Mouse (Mus musculus): Measurements from ENCODE around the gene Pgs1. TPM values are rescaled to one million over a fixed set of nuclear protein-coding genes. Genes with fewer than 3 reads are reported as not detected.

Gene Pgs1
- polyA plus RNA-seq, 1 experiment from 2014 or later, result 63.7 TPM

- WGBS, result 94% methylated on average over 6 of the region's 6 CpGs
- Histone ChIP-seq H3K9ac (no peak overlapping the region), H3K27me3 (no peaks in the 10 kb centered on the region), H3K4me1 (replicated peaks) (peaks cover 16% of the 10 kb centered on the region), H3K4me2 (no peak overlapping the region), H3K36me3 (peaks cover 31% of the 10 kb centered on the region), H3K27ac (replicated peaks) (no peak overlapping the region), H3K9me3 (no peaks in the 10 kb centered on the region), H3K4me3 (no peak overlapping the region)
- ATAC-seq (ENCODE audit: low FRiP score, low read depth), result no peak
These were observed 13.3 kb downstream of the Pgs1 start for GRCm38 (mm10) chr11:117999260-117999934.

GRCm38 (mm10) chr11:118000083-118000482 is 14.0 kb downstream of the Pgs1 start:
- H3K4me2 ChIP-seq, result no peak overlapping the region
- WGBS, result 68% methylated on average over 1 of the region's 1 CpGs
- no peaks in the 10 kb centered on the region for H3K27me3 ChIP-seq
- H3K4me3 ChIP-seq, result no peak overlapping the region
- no peak for ATAC-seq (ENCODE audit: low FRiP score, low read depth)
- H3K4me1 ChIP-seq (replicated peaks), result peaks cover 11% of the 10 kb centered on the region
- no peak overlapping the region for H3K9ac ChIP-seq
- no peak overlapping the region for H3K27ac ChIP-seq (replicated peaks)
- no peaks in the 10 kb centered on the region for H3K9me3 ChIP-seq
- peaks cover 35% of the 10 kb centered on the region for H3K36me3 ChIP-seq

- H3K4me3 ChIP-seq, result no peak overlapping the region
- no peak for ATAC-seq (ENCODE audit: low FRiP score, low read depth)
- no peak overlapping the region for H3K27ac ChIP-seq (replicated peaks)
- H3K4me2 ChIP-seq, result no peak overlapping the region
- WGBS, result 88% methylated on average over 7 of the region's 7 CpGs
- H3K9ac ChIP-seq, result no peak overlapping the region
- H3K4me1 ChIP-seq (replicated peaks), result peaks cover 6% of the 10 kb centered on the region
- H3K27me3 ChIP-seq, result no peaks in the 10 kb centered on the region
- H3K36me3 ChIP-seq, result peaks cover 41% of the 10 kb centered on the region
- no peaks in the 10 kb centered on the region for H3K9me3 ChIP-seq
These were observed 14.6 kb downstream of the Pgs1 start for GRCm38 (mm10) chr11:118000565-118001215.

- ATAC-seq (ENCODE audit: low FRiP score, low read depth), result no peak
- Histone ChIP-seq H3K36me3 (peaks cover 52% of the 10 kb centered on the region), H3K4me2 (no peak overlapping the region), H3K9ac (no peak overlapping the region), H3K4me1 (replicated peaks) (0 out of 2 replicates have a peak, but pooled peaks cover 5% of the 10 kb centered on the region), H3K27me3 (no peaks in the 10 kb centered on the region), H3K9me3 (no peaks in the 10 kb centered on the region), H3K27ac (replicated peaks) (no peak overlapping the region), H3K4me3 (no peak overlapping the region)
- WGBS, result 95% methylated on average over 14 of the region's 14 CpGs
These were observed 17.1 kb downstream of the Pgs1 start for GRCm38 (mm10) chr11:118003176-118003575.

- Histone ChIP-seq H3K4me3 (no peak overlapping the region), H3K36me3 (peaks cover 52% of the 10 kb centered on the region), H3K9me3 (no peaks in the 10 kb centered on the region), H3K4me2 (no peak overlapping the region), H3K4me1 (replicated peaks) (peaks cover 8% of the 10 kb centered on the region), H3K27ac (replicated peaks) (no peak overlapping the region), H3K9ac (no peak overlapping the region), H3K27me3 (no peaks in the 10 kb centered on the region)
- ATAC-seq (ENCODE audit: low FRiP score, low read depth), result no peak
- WGBS, result 83% methylated on average over 5 of the region's 5 CpGs
These were observed 17.6 kb downstream of the Pgs1 start for GRCm38 (mm10) chr11:118003718-118004117.

GRCm38 (mm10) chr11:118004217-118004616 is 18.1 kb downstream of the Pgs1 start:
- 92% methylated on average over 5 of the region's 5 CpGs for WGBS

GRCm38 (mm10) chr11:118007460-118008143 is 21.5 kb downstream of the Pgs1 start:
- ATAC-seq (ENCODE audit: low FRiP score, low read depth), result no peak
- Histone ChIP-seq H3K4me1 (replicated peaks) (peaks cover 21% of the 10 kb centered on the region), H3K9me3 (no peaks in the 10 kb centered on the region), H3K9ac (no peak overlapping the region), H3K4me2 (no peak overlapping the region), H3K4me3 (no peak overlapping the region), H3K36me3 (peaks cover 37% of the 10 kb centered on the region), H3K27ac (replicated peaks) (no peak overlapping the region), H3K27me3 (no peaks in the 10 kb centered on the region)
- 79% methylated on average over 8 of the region's 8 CpGs for WGBS

More at GRCm38 (mm10) chr11:118004217-118004616, 18.1 kb downstream of the Pgs1 start:
- Histone ChIP-seq H3K9ac (no peak overlapping the region), H3K27ac (replicated peaks) (no peak overlapping the region), H3K36me3 (peaks cover 52% of the 10 kb centered on the region), H3K4me1 (replicated peaks) (peaks cover 13% of the 10 kb centered on the region), H3K4me3 (no peak overlapping the region), H3K9me3 (no peaks in the 10 kb centered on the region), H3K27me3 (no peaks in the 10 kb centered on the region), H3K4me2 (no peak overlapping the region)
- ATAC-seq (ENCODE audit: low FRiP score, low read depth), result no peak

GRCm38 (mm10) chr11:118008144-118008805 is 22.2 kb downstream of the Pgs1 start:
- 69% methylated on average over 5 of the region's 5 CpGs for WGBS
- Histone ChIP-seq H3K27me3 (no peaks in the 10 kb centered on the region), H3K4me3 (no peak overlapping the region), H3K4me1 (replicated peaks) (peaks cover 21% of the 10 kb centered on the region), H3K9ac (no peak overlapping the region), H3K9me3 (no peaks in the 10 kb centered on the region), H3K27ac (replicated peaks) (no peak overlapping the region), H3K36me3 (peaks cover 32% of the 10 kb centered on the region), H3K4me2 (no peak overlapping the region)
- no peak for ATAC-seq (ENCODE audit: low FRiP score, low read depth)

- Histone ChIP-seq H3K4me1 (replicated peaks) (peaks cover 21% of the 10 kb centered on the region), H3K9me3 (no peaks in the 10 kb centered on the region), H3K4me3 (no peak overlapping the region), H3K36me3 (peaks cover 26% of the 10 kb centered on the region), H3K4me2 (no peak overlapping the region), H3K27ac (replicated peaks) (no peak overlapping the region), H3K9ac (no peak overlapping the region), H3K27me3 (no peaks in the 10 kb centered on the region)
- 83% methylated on average over 8 of the region's 8 CpGs for WGBS
- no peak for ATAC-seq (ENCODE audit: low FRiP score, low read depth)
These were observed 22.8 kb downstream of the Pgs1 start for GRCm38 (mm10) chr11:118008843-118009242.

- ATAC-seq (ENCODE audit: low FRiP score, low read depth), result no peak
- H3K4me1 ChIP-seq (replicated peaks), result peaks cover 21% of the 10 kb centered on the region
- H3K9ac ChIP-seq, result no peak overlapping the region
- H3K27ac ChIP-seq (replicated peaks), result no peak overlapping the region
- peaks cover 18% of the 10 kb centered on the region for H3K36me3 ChIP-seq
- no peak overlapping the region for H3K4me2 ChIP-seq
- no peaks in the 10 kb centered on the region for H3K27me3 ChIP-seq
- no peak overlapping the region for H3K4me3 ChIP-seq
- H3K9me3 ChIP-seq, result no peaks in the 10 kb centered on the region
- 50% methylated on average over 4 of the region's 4 CpGs for WGBS
These were observed 23.9 kb downstream of the Pgs1 start for GRCm38 (mm10) chr11:118009865-118010571.

GRCm38 (mm10) chr11:118012595-118012994 is 26.5 kb downstream of the Pgs1 start:
- H3K27ac ChIP-seq (replicated peaks), result no peak overlapping the region
- ATAC-seq (ENCODE audit: low FRiP score, low read depth), result no peak
- H3K4me2 ChIP-seq, result no peak overlapping the region
- no peak overlapping the region for H3K9ac ChIP-seq
- 89% methylated on average over 1 of the region's 1 CpGs for WGBS
- no peaks in the 10 kb centered on the region for H3K36me3 ChIP-seq
- peaks cover 20% of the 10 kb centered on the region for H3K4me1 ChIP-seq (replicated peaks)
- H3K4me3 ChIP-seq, result no peak overlapping the region
- no peaks in the 10 kb centered on the region for H3K9me3 ChIP-seq
- H3K27me3 ChIP-seq, result no peaks in the 10 kb centered on the region
